Mouse (Mus musculus) yolk sac, embryonic 10.5 days (tissue): ENCODE results near the gene Asic2.

Experiments
- DNase-seq: peaks from one replicate; pipeline ENCODE4 v3.0.0-alpha.2; 2017; ENCODE audit warnings: low spot score

The Asic2 gene

GRCm38 (mm10) chr11:81092161-81092560 is 876.1 kb downstream of the Asic2 start:
- DNase-seq = no peak

GRCm38 (mm10) chr11:81083822-81084221 is 884.4 kb downstream of the Asic2 start:
- no peak for DNase-seq

- no peak for DNase-seq
Measured at GRCm38 (mm10) chr11:81080076-81080805, 888.0 kb downstream of the Asic2 start.

- no peak for DNase-seq
Measured at GRCm38 (mm10) chr11:81079237-81079636, 889.0 kb downstream of the Asic2 start.

- DNase-seq = no peak
Measured at GRCm38 (mm10) chr11:81071836-81072235, 896.4 kb downstream of the Asic2 start.

GRCm38 (mm10) chr11:81065386-81065785 is 902.9 kb downstream of the Asic2 start:
- DNase-seq = no peak

- DNase-seq = no peak
Measured at GRCm38 (mm10) chr11:81064006-81064405, 904.3 kb downstream of the Asic2 start.

- no peak for DNase-seq
Measured at GRCm38 (mm10) chr11:81060077-81060476, 908.2 kb downstream of the Asic2 start.

- no peak for DNase-seq
Measured at GRCm38 (mm10) chr11:81059546-81059945, 908.7 kb downstream of the Asic2 start.

GRCm38 (mm10) chr11:81057506-81057905 is 910.8 kb downstream of the Asic2 start:
- DNase-seq = no peak

GRCm38 (mm10) chr11:81056776-81057175 is 911.5 kb downstream of the Asic2 start:
- DNase-seq = no peak

- DNase-seq = no peak
Measured at GRCm38 (mm10) chr11:81055446-81056145, 912.7 kb downstream of the Asic2 start.

GRCm38 (mm10) chr11:81053826-81054225 is 914.4 kb downstream of the Asic2 start:
- no peak for DNase-seq

GRCm38 (mm10) chr11:81041671-81042070 is 926.6 kb downstream of the Asic2 start:
- no peak for DNase-seq

- no peak for DNase-seq
Measured at GRCm38 (mm10) chr11:81039976-81040375, 928.3 kb downstream of the Asic2 start.

- DNase-seq = no peak
Measured at GRCm38 (mm10) chr11:81032151-81032550, 936.1 kb downstream of the Asic2 start.

- no peak for DNase-seq
Measured at GRCm38 (mm10) chr11:81014776-81015175, 953.5 kb downstream of the Asic2 start.

- no peak for DNase-seq
Measured at GRCm38 (mm10) chr11:81013501-81013900, 954.8 kb downstream of the Asic2 start.

- no peak for DNase-seq
Measured at GRCm38 (mm10) chr11:81010766-81011165, 957.5 kb downstream of the Asic2 start.

GRCm38 (mm10) chr11:81009366-81009765 is 958.9 kb downstream of the Asic2 start:
- DNase-seq = no peak

GRCm38 (mm10) chr11:81005831-81006230 is 962.4 kb downstream of the Asic2 start:
- DNase-seq = peak; percentile 5

GRCm38 (mm10) chr11:81002769-81003430 is 965.4 kb downstream of the Asic2 start:
- DNase-seq = no peak

GRCm38 (mm10) chr11:80995621-80996020 is 972.6 kb downstream of the Asic2 start:
- DNase-seq = no peak
